Mouse (Mus musculus) mouse trophoblast stem cell (cell line): ENCODE measurements around the gene Hint1.

Source experiments
- in situ Hi-C, 2 experiments: fragments of 300-500 bp; cut with MseI, MboI; formaldehyde crosslinking; loops; 2 replicates in 1 of 2; 3 replicates in 1 of 2; pipeline ENCODE4 v1.15.1; 2025

The Hint1 gene

GRCm38 (mm10) chr11:54861471-54862420 is 4.4 kb upstream of the Hint1 start:
- in situ Hi-C loops, result loop anchor here (5.0 kb wide), 2 partner anchors 74 to 154 kb away; partner anchors contain the start of gene Cdc42se2 (in 1 of the 2)

- in situ Hi-C loops, result loop anchor here (5.0 kb wide), 2 partner anchors 76 to 156 kb away; partner anchors contain the start of gene Cdc42se2 (in 1 of the 2)
These were observed 3.3 kb upstream of the Hint1 start for GRCm38 (mm10) chr11:54862621-54863520.

GRCm38 (mm10) chr11:54865330-54866085 is 675 bp upstream of the Hint1 start:
- in situ Hi-C loops, result no loop called here

- in situ Hi-C loops, result no loop called here
These were observed 834 bp downstream of the Hint1 start for GRCm38 (mm10) chr11:54867049-54867385.

GRCm38 (mm10) chr11:54867903-54868434 is 1.8 kb downstream of the Hint1 start:
- in situ Hi-C loops, result no loop called here

GRCm38 (mm10) chr11:54868445-54868844 is 2.3 kb downstream of the Hint1 start:
- in situ Hi-C loops, result no loop called here

- in situ Hi-C loops, result no loop called here
These were observed 3.1 kb downstream of the Hint1 start for GRCm38 (mm10) chr11:54869318-54869717.

- in situ Hi-C loops, result no loop called here
These were observed 5.8 kb downstream of the Hint1 start for GRCm38 (mm10) chr11:54871831-54872537.

GRCm38 (mm10) chr11:54876031-54876430 is 9.8 kb downstream of the Hint1 start:
- in situ Hi-C loops, result loop anchor here (5.0 kb wide), 2 partner anchors 106 to 111 kb away; no protein-coding TSS in a partner anchor

GRCm38 (mm10) chr11:54878893-54879292 is 12.7 kb downstream of the Hint1 start:
- in situ Hi-C loops, result loop anchor here (5.0 kb wide), 2 partner anchors 103 to 108 kb away; no protein-coding TSS in a partner anchor

- in situ Hi-C loops, result loop anchor here (5.0 kb wide), 2 partner anchors 103 to 108 kb away; no protein-coding TSS in a partner anchor
These were observed 13.3 kb downstream of the Hint1 start for GRCm38 (mm10) chr11:54879434-54879833.

GRCm38 (mm10) chr11:54879922-54880321 is 13.7 kb downstream of the Hint1 start:
- in situ Hi-C loops, result loop anchor here (5.0 kb wide), 3 partner anchors 42 to 107 kb away; no protein-coding TSS in a partner anchor

- in situ Hi-C loops, result loop anchor here (5.0 kb wide), 1 partner anchor 41 kb away; no protein-coding TSS in a partner anchor
These were observed 14.9 kb downstream of the Hint1 start for GRCm38 (mm10) chr11:54881051-54881474.

GRCm38 (mm10) chr11:54882671-54883070 is 16.5 kb downstream of the Hint1 start:
- in situ Hi-C loops, result loop anchor here (5.0 kb wide), 1 partner anchor 40 kb away; no protein-coding TSS in a partner anchor

- in situ Hi-C loops, result loop anchor here (5.0 kb wide), 1 partner anchor 38 kb away; no protein-coding TSS in a partner anchor
These were observed 18.1 kb downstream of the Hint1 start for GRCm38 (mm10) chr11:54884197-54884828.

GRCm38 (mm10) chr11:54884937-54885336 is 18.8 kb downstream of the Hint1 start:
- in situ Hi-C loops, result loop anchor here (5.0 kb wide), 1 partner anchor 37 kb away; no protein-coding TSS in a partner anchor

GRCm38 (mm10) chr11:54885406-54885805 is 19.2 kb downstream of the Hint1 start:
- in situ Hi-C loops, result no loop called here

GRCm38 (mm10) chr11:54887927-54888326 is 21.7 kb downstream of the Hint1 start:
- in situ Hi-C loops, result no loop called here

- in situ Hi-C loops, result no loop called here
These were observed 25.2 kb downstream of the Hint1 start for GRCm38 (mm10) chr11:54891341-54891740.
